Mouse (Mus musculus): ENCODE results near the gene Cmip.

Gene Cmip

GRCm38 (mm10) chr8:117379131-117379530, 122.3 kb downstream of the Cmip start:
- DNase-seq (ENCODE audit: low read depth), result peak; percentile 59

- peak; percentile 18 for DNase-seq (ENCODE audit: low read depth)
These were observed 123.9 kb downstream of the Cmip start for GRCm38 (mm10) chr8:117380796-117381195.

GRCm38 (mm10) chr8:117386142-117386541, 129.3 kb downstream of the Cmip start:
- DNase-seq (ENCODE audit: low read depth), result peak; percentile 30

GRCm38 (mm10) chr8:117387642-117388041, 130.8 kb downstream of the Cmip start:
- no peak for DNase-seq (ENCODE audit: low read depth)

- no peak for DNase-seq (ENCODE audit: low read depth)
These were observed 131.5 kb downstream of the Cmip start for GRCm38 (mm10) chr8:117388370-117388769.

GRCm38 (mm10) chr8:117393853-117394252, 137.0 kb downstream of the Cmip start:
- DNase-seq (ENCODE audit: low read depth), result no peak

GRCm38 (mm10) chr8:117395055-117395454, 138.2 kb downstream of the Cmip start:
- DNase-seq (ENCODE audit: low read depth), result no peak

GRCm38 (mm10) chr8:117396884-117397283, 140.0 kb downstream of the Cmip start:
- DNase-seq (ENCODE audit: low read depth), result no peak

GRCm38 (mm10) chr8:117397751-117398150, 140.9 kb downstream of the Cmip start:
- DNase-seq (ENCODE audit: low read depth), result no peak

- DNase-seq (ENCODE audit: low read depth), result no peak
These were observed 142.4 kb downstream of the Cmip start for GRCm38 (mm10) chr8:117399229-117399628.

GRCm38 (mm10) chr8:117400820-117401219, 144.0 kb downstream of the Cmip start:
- no peak for DNase-seq (ENCODE audit: low read depth)

GRCm38 (mm10) chr8:117401880-117402279, 145.0 kb downstream of the Cmip start:
- DNase-seq (ENCODE audit: low read depth), result no peak

GRCm38 (mm10) chr8:117402911-117403704, 146.2 kb downstream of the Cmip start:
- no peak for DNase-seq (ENCODE audit: low read depth)

GRCm38 (mm10) chr8:117403705-117404476, 147.0 kb downstream of the Cmip start:
- no peak for DNase-seq (ENCODE audit: low read depth)

GRCm38 (mm10) chr8:117406081-117406480, 149.2 kb downstream of the Cmip start:
- peak; percentile 28 for DNase-seq (ENCODE audit: low read depth)

GRCm38 (mm10) chr8:117408634-117409033, 151.8 kb downstream of the Cmip start:
- DNase-seq (ENCODE audit: low read depth), result no peak

- DNase-seq (ENCODE audit: low read depth), result no peak
These were observed 152.2 kb downstream of the Cmip start for GRCm38 (mm10) chr8:117409056-117409455.

- DNase-seq (ENCODE audit: low read depth), result peak; percentile 42
These were observed 153.5 kb downstream of the Cmip start for GRCm38 (mm10) chr8:117410391-117410790.

- DNase-seq (ENCODE audit: low read depth), result no peak
These were observed 154.0 kb downstream of the Cmip start for GRCm38 (mm10) chr8:117410901-117411300.

GRCm38 (mm10) chr8:117412232-117412631, 155.4 kb downstream of the Cmip start:
- no peak for DNase-seq (ENCODE audit: low read depth)

- no peak for DNase-seq (ENCODE audit: low read depth)
These were observed 161.0 kb downstream of the Cmip start for GRCm38 (mm10) chr8:117417830-117418229.

GRCm38 (mm10) chr8:117420841-117421534, 164.1 kb downstream of the Cmip start:
- DNase-seq (ENCODE audit: low read depth), result no peak

- DNase-seq (ENCODE audit: low read depth), result no peak
These were observed 165.0 kb downstream of the Cmip start for GRCm38 (mm10) chr8:117421838-117422237.

Measured in NIH3T3 (cell line).